Mouse (Mus musculus): ENCODE measurements around the gene Ptpn3.

GRCm38 (mm10) chr4:57234348-57234747, 67.3 kb downstream of the Ptpn3 start:
- TF ChIP-seq POLR2A (IDR thresholded peaks at IDR 0.05; ENCODE audit: low read depth, low read length) (no peak), TCF12 (IDR thresholded peaks at IDR 0.05; ENCODE audit: low read depth, low read length) (no peak), CTCF (conservative IDR thresholded peaks at IDR 0.05 in 1 of 2, IDR thresholded peaks at IDR 0.05 in 1 of 2; ENCODE audit: low read depth in 2 of 2, low read length in 2 of 2) (no peak), MAFK (IDR thresholded peaks at IDR 0.05; ENCODE audit: insufficient replicate concordance, low read length) (no peak), MXI1 (IDR thresholded peaks at IDR 0.05; ENCODE audit: low read depth, low read length) (no peak), ELF1 (IDR thresholded peaks at IDR 0.05; ENCODE audit: low read depth, low read length) (no peak), ZC3H11A (IDR thresholded peaks at IDR 0.05; ENCODE audit: low read depth, low read length) (no peak), EP300 (IDR thresholded peaks at IDR 0.05; ENCODE audit: low read length) (no peak)
